Mouse (Mus musculus): ENCODE results near the gene Krtap24-1. TPM values are rescaled to one million over a fixed set of nuclear protein-coding genes. Genes with fewer than 3 reads are reported as not detected.
A peak's percentile ranks its signal among the peaks of the same experiment; 100 is the strongest.

The Krtap24-1 gene
- not detected in 2 replicates for polyA plus RNA-seq (2015; fragmentation: Nextera tagmentation; extraction: Ambion mirVana)

DNA sequence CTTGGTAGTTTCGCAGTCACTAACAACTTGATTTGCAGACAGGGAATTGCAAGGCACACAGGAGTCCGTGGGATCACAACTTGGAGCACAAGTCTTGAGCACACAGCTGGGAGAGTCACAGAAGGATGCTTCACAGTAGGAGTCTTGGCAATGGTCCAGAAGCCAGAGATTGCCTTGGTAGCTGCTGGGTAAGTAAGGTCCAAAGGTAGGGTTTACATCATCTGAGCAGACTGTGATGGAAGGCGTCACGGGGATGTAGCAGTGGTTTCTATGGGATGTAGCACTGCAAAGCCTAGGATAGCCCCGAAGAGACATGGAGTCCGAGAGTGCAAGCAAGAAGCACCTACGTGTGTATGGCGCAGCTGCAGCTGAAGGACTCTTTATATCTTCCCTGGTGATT is at the start of gene Krtap24-1:
Krtap24-1 (minus strand) TSS at position 358 of the 400 bp plus-strand sequence.
- Histone ChIP-seq H3K27me3 (ENCODE audit: control insufficient read depth, insufficient read depth, low read length) (no peaks in the 10 kb centered on the region), H3K4me3 (ENCODE audit: low read depth, low read length) (no peak within 1 kb of the TSS), H3K9me3 (ENCODE audit: control insufficient read depth, low read length) (no peaks in the 10 kb centered on the region), H3K9ac (ENCODE audit: low read length) (no peak within 1 kb of the TSS), H3K4me2 (replicated peaks; ENCODE audit: low read depth) (no peak within 1 kb of the TSS), H3K36me3 (ENCODE audit: control insufficient read depth, insufficient read depth, low read length) (no peaks in the 10 kb centered on the region), H3K4me1 (replicated peaks; ENCODE audit: control insufficient read depth, insufficient read depth) (no peaks in the 10 kb centered on the region), H3K27ac (replicated peaks) (no peak within 1 kb of the TSS)
- no peak for DNase-seq (ENCODE audit: low spot score)
- ATAC-seq (ENCODE audit: low FRiP score, low TSS enrichment) = 0 out of 2 replicates have a peak, but pooled peaks have one; percentile 18
- WGBS = 91% methylated on average over 8 of the region's 8 CpGs
- no peak for TF ChIP-seq EP300 (optimal IDR thresholded peaks at IDR 0.05)
- TF ChIP-seq CTCF (IDR thresholded peaks at IDR 0.05; ENCODE audit: low read depth) = no peak

DNA sequence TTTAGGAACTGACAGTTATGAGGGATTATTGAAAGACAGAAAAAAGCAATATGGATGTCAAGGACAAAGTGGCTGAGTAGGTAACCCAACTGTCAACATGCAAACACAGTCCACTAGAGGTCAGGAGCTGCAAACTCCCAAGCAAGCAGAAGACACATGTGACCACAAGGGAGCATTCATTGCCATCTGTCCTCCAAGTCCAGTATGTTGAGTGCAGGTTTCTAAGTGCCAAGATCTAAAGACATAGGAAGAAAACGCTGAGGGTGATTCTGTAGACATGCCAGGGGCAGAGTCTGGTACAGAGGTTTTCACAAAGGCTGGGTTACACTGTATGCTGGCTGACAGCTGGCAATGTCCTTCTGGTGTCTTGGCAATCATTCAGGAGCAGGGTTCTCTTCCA is 45.3 kb upstream of the Krtap24-1 start:
- H3K4me3 ChIP-seq (ENCODE audit: low read depth, low read length) = no peak overlapping the region
- TF ChIP-seq EP300 (optimal IDR thresholded peaks at IDR 0.05) = no peak
- TF ChIP-seq CTCF (IDR thresholded peaks at IDR 0.05; ENCODE audit: low read depth) = peak; percentile 70
- H3K27me3 ChIP-seq (ENCODE audit: control insufficient read depth, insufficient read depth, low read length) = no peaks in the 10 kb centered on the region
- no peak; the same call in 1 of the 2 replicates for ATAC-seq (ENCODE audit: low FRiP score, low TSS enrichment)
- no peak overlapping the region for H3K27ac ChIP-seq (replicated peaks)
- no peak overlapping the region for H3K4me2 ChIP-seq (replicated peaks; ENCODE audit: low read depth)
- WGBS = 50% methylated on average over 1 of the region's 1 CpGs
- no peak for DNase-seq (ENCODE audit: low spot score)
- H3K4me1 ChIP-seq (replicated peaks; ENCODE audit: control insufficient read depth, insufficient read depth) = no peaks in the 10 kb centered on the region
- H3K9ac ChIP-seq (ENCODE audit: low read length) = no peak overlapping the region
- no peaks in the 10 kb centered on the region for H3K36me3 ChIP-seq (ENCODE audit: control insufficient read depth, insufficient read depth, low read length)
- H3K9me3 ChIP-seq (ENCODE audit: control insufficient read depth, low read length) = no peaks in the 10 kb centered on the region

DNA sequence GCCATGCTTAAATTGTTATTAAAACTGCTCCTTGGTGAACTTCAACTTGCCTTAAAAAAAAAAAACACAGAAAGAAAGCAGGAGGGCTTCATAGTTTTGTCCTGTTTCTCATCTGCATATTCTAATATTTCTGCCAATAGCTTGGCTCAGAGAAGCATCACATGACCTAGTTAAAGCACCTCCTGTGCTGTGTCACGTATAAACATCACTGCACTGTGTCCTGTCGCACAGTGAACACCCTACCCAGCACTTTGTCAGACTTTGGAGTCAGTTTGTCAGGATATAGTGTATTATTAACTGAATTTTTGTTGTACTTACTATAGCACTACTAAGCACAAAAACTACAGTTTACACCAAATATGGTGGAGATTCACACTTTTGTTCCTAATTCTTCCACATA is 39.9 kb upstream of the Krtap24-1 start:
- H3K9me3 ChIP-seq (ENCODE audit: control insufficient read depth, low read length) = no peaks in the 10 kb centered on the region
- H3K9ac ChIP-seq (ENCODE audit: low read length) = no peak overlapping the region
- no peaks in the 10 kb centered on the region for H3K4me1 ChIP-seq (replicated peaks; ENCODE audit: control insufficient read depth, insufficient read depth)
- H3K4me2 ChIP-seq (replicated peaks; ENCODE audit: low read depth) = no peak overlapping the region
- WGBS = 45% methylated on average over 2 of the region's 2 CpGs
- ATAC-seq (ENCODE audit: low FRiP score, low TSS enrichment) (no peak), DNase-seq (ENCODE audit: low spot score) (no peak)
- H3K4me3 ChIP-seq (ENCODE audit: low read depth, low read length) = no peak overlapping the region
- TF ChIP-seq CTCF (IDR thresholded peaks at IDR 0.05; ENCODE audit: low read depth) (no peak), EP300 (optimal IDR thresholded peaks at IDR 0.05) (no peak)
- no peaks in the 10 kb centered on the region for H3K27me3 ChIP-seq (ENCODE audit: control insufficient read depth, insufficient read depth, low read length)
- no peaks in the 10 kb centered on the region for H3K36me3 ChIP-seq (ENCODE audit: control insufficient read depth, insufficient read depth, low read length)
- no peak overlapping the region for H3K27ac ChIP-seq (replicated peaks)

DNA sequence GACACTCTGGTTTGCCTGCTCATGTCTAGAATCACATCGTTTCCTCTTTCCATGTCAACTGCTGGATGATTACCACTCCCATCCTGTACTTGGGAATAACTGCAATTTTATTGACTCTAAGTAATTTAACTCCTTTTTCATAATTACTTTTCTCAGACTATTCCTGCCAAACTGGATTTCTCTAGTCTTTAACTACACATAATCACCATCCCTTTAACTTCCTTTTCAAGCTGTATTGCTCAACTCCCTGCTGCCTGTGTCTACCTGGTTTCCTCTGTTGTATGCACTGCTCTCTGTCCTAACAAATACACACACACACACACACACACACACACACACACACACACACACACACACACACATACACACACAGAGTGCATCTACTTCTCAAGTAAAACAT is 39.0 kb upstream of the Krtap24-1 start:
- Histone ChIP-seq H3K4me2 (replicated peaks; ENCODE audit: low read depth) (no peak overlapping the region), H3K9ac (ENCODE audit: low read length) (no peak overlapping the region), H3K27me3 (ENCODE audit: control insufficient read depth, insufficient read depth, low read length) (no peaks in the 10 kb centered on the region), H3K27ac (replicated peaks) (no peak overlapping the region), H3K9me3 (ENCODE audit: control insufficient read depth, low read length) (no peaks in the 10 kb centered on the region), H3K4me3 (ENCODE audit: low read depth, low read length) (no peak overlapping the region), H3K4me1 (replicated peaks; ENCODE audit: control insufficient read depth, insufficient read depth) (no peaks in the 10 kb centered on the region), H3K36me3 (ENCODE audit: control insufficient read depth, insufficient read depth, low read length) (no peaks in the 10 kb centered on the region)
- ATAC-seq (ENCODE audit: low FRiP score, low TSS enrichment) (no peak), DNase-seq (ENCODE audit: low spot score) (no peak)
- 58% methylated on average over 1 of the region's 1 CpGs for WGBS
- no peak for TF ChIP-seq EP300 (optimal IDR thresholded peaks at IDR 0.05)
- no peak for TF ChIP-seq CTCF (IDR thresholded peaks at IDR 0.05; ENCODE audit: low read depth)

DNA sequence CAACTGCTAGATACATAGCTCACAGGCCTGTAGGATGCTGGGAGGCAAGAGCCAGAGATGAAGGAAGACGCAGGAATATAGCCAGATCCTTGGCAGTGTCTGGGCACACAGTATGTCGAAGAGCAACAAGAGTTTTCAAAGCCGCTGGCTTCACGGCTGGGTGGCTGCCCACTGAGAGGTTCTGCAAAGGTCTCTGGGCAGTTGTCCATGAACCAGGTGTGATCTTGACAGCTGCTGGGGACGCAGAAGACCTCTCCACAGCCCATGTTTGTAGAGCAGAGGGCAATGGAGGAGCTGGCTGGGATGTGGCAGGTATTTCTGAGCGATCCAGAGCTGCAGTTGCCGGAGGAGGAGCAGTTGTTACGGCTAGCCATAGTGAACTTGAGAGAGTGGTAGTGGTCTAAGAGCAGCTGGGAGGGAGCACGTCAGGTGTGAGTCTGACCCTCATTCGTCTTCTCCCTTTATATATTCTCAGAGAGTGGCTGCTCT is 35.3 kb upstream of the Krtap24-1 start, which contains the start of gene Krtap26-1:
Krtap26-1 (minus strand) TSS at position 439 of the 489 bp plus-strand sequence.
- DNase-seq (ENCODE audit: low spot score) (no peak), ATAC-seq (ENCODE audit: low FRiP score, low TSS enrichment) (no peak)
- Histone ChIP-seq H3K27ac (replicated peaks) (no peak within 1 kb of the TSS), H3K36me3 (ENCODE audit: control insufficient read depth, insufficient read depth, low read length) (no peaks in the 10 kb centered on the region), H3K4me3 (ENCODE audit: low read depth, low read length) (no peak within 1 kb of the TSS), H3K4me2 (replicated peaks; ENCODE audit: low read depth) (no peak within 1 kb of the TSS), H3K9ac (ENCODE audit: low read length) (no peak within 1 kb of the TSS), H3K27me3 (ENCODE audit: control insufficient read depth, insufficient read depth, low read length) (no peaks in the 10 kb centered on the region), H3K4me1 (replicated peaks; ENCODE audit: control insufficient read depth, insufficient read depth) (no peaks in the 10 kb centered on the region), H3K9me3 (ENCODE audit: control insufficient read depth, low read length) (no peaks in the 10 kb centered on the region)
- WGBS = 80% methylated on average over 10 of the region's 10 CpGs
- TF ChIP-seq CTCF (IDR thresholded peaks at IDR 0.05; ENCODE audit: low read depth) (no peak), EP300 (optimal IDR thresholded peaks at IDR 0.05) (no peak)

DNA sequence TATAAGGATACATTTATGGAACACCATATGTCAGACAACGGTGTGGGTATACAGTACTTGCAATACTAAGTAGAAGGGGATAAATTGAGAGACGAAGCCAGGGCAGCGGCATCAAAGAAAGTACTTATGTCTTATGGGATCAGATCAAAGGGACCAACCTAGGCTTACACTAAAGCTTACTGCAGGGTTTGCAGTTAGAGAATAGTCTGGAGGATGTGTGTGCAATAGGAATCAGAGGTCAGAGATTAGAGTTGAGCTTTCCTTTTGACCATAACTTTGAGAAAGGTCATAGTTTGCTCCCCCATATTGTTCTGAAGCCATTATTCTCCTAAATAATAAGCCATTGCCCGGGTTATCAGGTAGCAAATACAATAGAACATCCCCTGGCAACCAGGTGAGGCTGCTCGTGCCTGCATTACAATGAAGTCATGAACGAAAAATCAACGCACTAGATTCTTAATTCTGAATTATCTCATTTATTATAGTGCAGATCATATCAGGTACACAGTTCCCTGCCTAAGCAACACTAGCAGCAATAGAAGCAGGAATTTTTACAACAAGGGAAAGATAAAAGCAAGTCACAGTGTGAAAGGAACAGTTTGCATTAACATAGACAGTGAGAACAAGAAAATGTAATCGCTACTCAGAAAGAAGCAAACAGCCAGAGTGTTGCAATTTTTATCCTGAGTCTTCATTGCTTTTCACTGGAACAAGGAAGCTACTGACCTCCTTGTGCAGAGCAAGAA is 34.5 kb upstream of the Krtap24-1 start:
- Histone ChIP-seq H3K4me3 (ENCODE audit: low read depth, low read length) (no peak overlapping the region), H3K27me3 (ENCODE audit: control insufficient read depth, insufficient read depth, low read length) (no peaks in the 10 kb centered on the region), H3K9ac (ENCODE audit: low read length) (no peak overlapping the region), H3K4me2 (replicated peaks; ENCODE audit: low read depth) (no peak overlapping the region), H3K27ac (replicated peaks) (no peak overlapping the region), H3K36me3 (ENCODE audit: control insufficient read depth, insufficient read depth, low read length) (no peaks in the 10 kb centered on the region), H3K9me3 (ENCODE audit: control insufficient read depth, low read length) (no peaks in the 10 kb centered on the region), H3K4me1 (replicated peaks; ENCODE audit: control insufficient read depth, insufficient read depth) (no peaks in the 10 kb centered on the region)
- TF ChIP-seq CTCF (IDR thresholded peaks at IDR 0.05; ENCODE audit: low read depth) (no peak), EP300 (optimal IDR thresholded peaks at IDR 0.05) (no peak)
- DNase-seq (ENCODE audit: low spot score) (no peak), ATAC-seq (ENCODE audit: low FRiP score, low TSS enrichment) (no peak)
- 64% methylated on average over 8 of the region's 8 CpGs for WGBS

All from stomach, postnatal 0 days (tissue).